Mouse (Mus musculus) erythroblast, embryonic 14.5 days (primary cell): Measurements from ENCODE around the gene Bhmt2.

Experiments
- GATA1 ChIP-seq: IDR thresholded peaks from 2 replicates; pipeline ENCODE4 v1.6.1; 2012; ENCODE audit warnings: low read length, inconsistent platforms, mixed read lengths
- TAL1 ChIP-seq: IDR thresholded peaks from 3 replicates; pipeline ENCODE4 v1.6.1; 2012; ENCODE audit warnings: low read length, inconsistent platforms, mixed read lengths

GRCm38 (mm10) chr13:93672371-93672770, 1.7 kb downstream of the Bhmt2 start:
- no peak for TF ChIP-seq TAL1
- TF ChIP-seq GATA1, result no peak
